Mouse (Mus musculus) liver, embryonic 14.5 days (tissue): ENCODE measurements around the gene Kri1. TPM values are rescaled to one million over a fixed set of nuclear protein-coding genes. Genes with fewer than 3 reads are reported as not detected.
A peak's percentile ranks its signal among the peaks of the same experiment; 100 is the strongest.

Experiments
- ATAC-seq: fragments of 200-750 bp; cut with Nextera tagmentation; 2 replicates; pipeline ENCODE4 v1.8.0; 2017; ENCODE audit warnings: moderate number of reproducible peaks, mild to moderate bottlenecking, moderate library complexity; ENCODE audit not compliant: insufficient read depth
- DNase-seq, 3 experiments: peaks; one replicate each; pipeline ENCODE4 v3.0.0-alpha.2; 2012 to 2013; ENCODE audit warnings: low read depth in 3 of 3, low spot score in 3 of 3
- H3K27ac ChIP-seq: fragments of 300-500 bp; sonication (generic); 2 replicates; pipeline ENCODE4 v1.5.1; 2014; ENCODE audit warnings: moderate library complexity, mild to moderate bottlenecking, control low read depth, inconsistent platforms
- H3K27me3 ChIP-seq: fragments of 300-500 bp; sonication (generic); 2 replicates; pipeline ENCODE4 v1.6.1; 2014; ENCODE audit warnings: mild to moderate bottlenecking, low read length, moderate library complexity; ENCODE audit not compliant: control insufficient read depth, insufficient read depth
- H3K36me3 ChIP-seq: fragments of 300-500 bp; sonication (generic); replicated peaks from 2 replicates; pipeline ENCODE4 v1.6.1; 2014; ENCODE audit warnings: low read depth; ENCODE audit not compliant: control insufficient read depth, insufficient read depth
- H3K4me1 ChIP-seq, 2 experiments: fragments of 200-500 bp in 1 of 2; fragments of 300-500 bp in 1 of 2; sonication (generic) in 1 of 2; replicated peaks; 2 replicates each; pipeline ENCODE4 v1.6.1; 2012 to 2014; ENCODE audit warnings: antibody characterized with exemption in 1 of 2, inconsistent platforms in 1 of 2, low read length in 1 of 2; ENCODE audit not compliant: control insufficient read depth in 2 of 2, insufficient read depth in 2 of 2
- H3K4me2 ChIP-seq: fragments of 300-500 bp; sonication (generic); 2 replicates; pipeline ENCODE4 v1.6.1; 2014; ENCODE audit warnings: low read depth, mild to moderate bottlenecking, control low read depth, moderate library complexity
- H3K4me3 ChIP-seq, 2 experiments: fragments of 200-500 bp in 1 of 2; fragments of 300-500 bp in 1 of 2; sonication (generic) in 1 of 2; 2 replicates each; pipeline ENCODE4 v1.5.1; 2012 to 2014; ENCODE audit warnings: low read depth in 2 of 2, low read length in 2 of 2, mild to moderate bottlenecking in 2 of 2, control low read depth in 1 of 2, inconsistent platforms in 1 of 2, moderate library complexity in 1 of 2; ENCODE audit not compliant: insufficient read depth in 1 of 2
- H3K9ac ChIP-seq: fragments of 300-500 bp; sonication (generic); replicated peaks from 2 replicates; pipeline ENCODE4 v1.6.1; 2014; ENCODE audit warnings: mild to moderate bottlenecking, control low read depth, moderate library complexity
- H3K9me3 ChIP-seq: fragments of 300-500 bp; sonication (generic); 2 replicates; pipeline ENCODE4 v1.6.1; 2016; ENCODE audit warnings: low read length, mixed read lengths; ENCODE audit not compliant: control insufficient read depth
- CTCF ChIP-seq: IDR thresholded peaks from 2 replicates; pipeline ENCODE4 v1.5.1; 2016; ENCODE audit warnings: antibody characterized with exemption, low read depth, control low read depth
- EP300 ChIP-seq: IDR thresholded peaks from 2 replicates; pipeline ENCODE4 v1.6.1; 2016; ENCODE audit warnings: antibody characterized with exemption, low read depth
- WGBS: fragments of 180-500 bp; shearing (Covaris S2); extraction: QIAGEN DNeasy Blood & Tissue Kit; methylation state at CpG from one replicate; pipeline ENCODE4 v1.1.7; 2014; ENCODE audit not compliant: insufficient replicate concordance; 5-methylcytosine and 5-hydroxymethylcytosine counted together
- polyA plus RNA-seq, 2 experiments: library from polyadenylated mRNA; depleted of rRNA in 1 of 2; stranded (reverse) in 1 of 2; unstranded in 1 of 2; fragments of >200 nt; fragmentation: Nextera tagmentation in 1 of 2; extraction: Ambion mirVana in 1 of 2; gene quantifications; 2 replicates each; pipeline versions ENCODE4 v1.2.1 to v1.2.3; 2012 to 2014

Gene Kri1
- polyA plus RNA-seq, 2 experiments, result 3.9 to 21.9 TPM

GRCm38 (mm10) chr9:21250509-21250908 is 37.3 kb downstream of the Kri1 start:
- Histone ChIP-seq H3K9me3 (no peaks in the 10 kb centered on the region), H3K9ac (no peak overlapping the region), H3K4me3 (no peak overlapping the region), H3K4me2 (no peak overlapping the region), H3K27me3 (peaks cover 58% of the 10 kb centered on the region), H3K4me1 (no peaks in the 10 kb centered on the region), H3K27ac (no peak overlapping the region), H3K36me3 (no peaks in the 10 kb centered on the region)
- no peak for TF ChIP-seq EP300
- no peak for TF ChIP-seq CTCF
- no peak for ATAC-seq
- DNase-seq, result no peak
- 29% methylated on average over 2 of the region's 2 CpGs for WGBS

- H3K9ac ChIP-seq, result no peak overlapping the region
- no peak for TF ChIP-seq CTCF
- TF ChIP-seq EP300, result no peak
- no peaks in the 10 kb centered on the region for H3K36me3 ChIP-seq
- no peak overlapping the region for H3K4me3 ChIP-seq
- DNase-seq, result no peak
- 16% methylated on average over 17 of the region's 17 CpGs for WGBS
- no peaks in the 10 kb centered on the region for H3K9me3 ChIP-seq
- H3K4me2 ChIP-seq, result no peak overlapping the region
- H3K27ac ChIP-seq, result no peak overlapping the region
- peak; percentile 42; the same call in 1 of the 2 replicates for ATAC-seq
- peaks cover 64% of the 10 kb centered on the region for H3K27me3 ChIP-seq
- no peaks in the 10 kb centered on the region for H3K4me1 ChIP-seq
Observed at GRCm38 (mm10) chr9:21249629-21250508, 37.9 kb downstream of the Kri1 start.

DNA sequence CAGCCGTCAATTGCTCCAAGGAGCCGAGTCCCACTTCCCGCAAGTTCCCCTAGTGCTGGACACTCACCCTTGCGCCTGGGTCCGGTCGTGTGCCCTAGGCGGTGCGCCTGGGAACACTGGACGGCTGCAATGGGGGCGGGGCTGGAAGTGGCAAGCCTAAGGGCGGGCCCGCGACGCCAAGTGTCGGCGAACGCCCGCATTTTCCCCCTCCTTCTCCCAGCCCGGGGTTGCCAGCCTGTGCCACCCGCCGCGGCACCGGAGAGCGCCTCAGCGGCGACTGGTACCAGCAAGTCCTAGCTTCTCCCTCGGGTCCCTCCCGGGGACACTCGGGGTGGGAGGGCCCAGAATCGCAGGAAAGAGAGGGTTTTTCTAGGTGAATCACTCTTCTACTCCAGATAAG is 39.4 kb downstream of the Kri1 start, which contains the start of gene S1pr5:
S1pr5 (minus strand) TSS at position 118 of the 400 bp plus-strand sequence.
- Histone ChIP-seq H3K4me3 (peak within 1 kb of the TSS in 1 of 2 experiments; percentile 34; a peak in 2 of 4 replicates), H3K27me3 (peaks cover 79% of the 10 kb centered on the region), H3K9ac (no peak within 1 kb of the TSS), H3K9me3 (no peaks in the 10 kb centered on the region), H3K4me2 (peak within 1 kb of the TSS; percentile 51), H3K4me1 (no peaks in the 10 kb centered on the region), H3K36me3 (no peaks in the 10 kb centered on the region), H3K27ac (no peak within 1 kb of the TSS)
- DNase-seq (no peak), ATAC-seq (no peak)
- WGBS, result 3% methylated on average over 30 of the region's 30 CpGs
- TF ChIP-seq CTCF (no peak), EP300 (no peak)

GRCm38 (mm10) chr9:21246342-21246741 is 41.4 kb downstream of the Kri1 start:
- Histone ChIP-seq H3K9me3 (peaks cover 2% of the 10 kb centered on the region; the same call in 1 of the 2 replicates), H3K4me1 (no peaks in the 10 kb centered on the region), H3K4me3 (no peak overlapping the region), H3K4me2 (no peak overlapping the region), H3K36me3 (no peaks in the 10 kb centered on the region), H3K27me3 (peaks cover 93% of the 10 kb centered on the region), H3K27ac (no peak overlapping the region), H3K9ac (no peak overlapping the region)
- TF ChIP-seq CTCF (no peak), EP300 (no peak)
- DNase-seq, result no peak
- WGBS, result 71% methylated on average over 1 of the region's 1 CpGs
- no peak for ATAC-seq

GRCm38 (mm10) chr9:21245113-21245487 is 42.7 kb downstream of the Kri1 start:
- DNase-seq (no peak), ATAC-seq (no peak)
- 4% methylated on average over 16 of the region's 16 CpGs for WGBS
- Histone ChIP-seq H3K27me3 (peaks cover 81% of the 10 kb centered on the region), H3K27ac (no peak overlapping the region), H3K9me3 (peaks cover 2% of the 10 kb centered on the region; the same call in 1 of the 2 replicates), H3K9ac (no peak overlapping the region), H3K4me2 (peak overlapping the region; percentile 41), H3K36me3 (no peaks in the 10 kb centered on the region), H3K4me1 (peaks cover 0 to 4% of the 10 kb centered on the region in 2 experiments; a peak in 1 of 4 replicates), H3K4me3 (peak overlapping the region in 1 of 2 experiments; percentile 18; a peak in 2 of 4 replicates)
- TF ChIP-seq EP300 (no peak), CTCF (no peak)
